Mouse (Mus musculus) R1 (cell line): ENCODE data around the gene Angptl4.
A peak's percentile ranks its signal among the peaks of the same experiment; 100 is the strongest.

ENCODE experiments used
- DNase-seq: peaks from one replicate; pipeline ENCODE4 v3.0.0-alpha.2; 2018; ENCODE audit warnings: low read depth, low spot score

Gene Angptl4

DNA sequence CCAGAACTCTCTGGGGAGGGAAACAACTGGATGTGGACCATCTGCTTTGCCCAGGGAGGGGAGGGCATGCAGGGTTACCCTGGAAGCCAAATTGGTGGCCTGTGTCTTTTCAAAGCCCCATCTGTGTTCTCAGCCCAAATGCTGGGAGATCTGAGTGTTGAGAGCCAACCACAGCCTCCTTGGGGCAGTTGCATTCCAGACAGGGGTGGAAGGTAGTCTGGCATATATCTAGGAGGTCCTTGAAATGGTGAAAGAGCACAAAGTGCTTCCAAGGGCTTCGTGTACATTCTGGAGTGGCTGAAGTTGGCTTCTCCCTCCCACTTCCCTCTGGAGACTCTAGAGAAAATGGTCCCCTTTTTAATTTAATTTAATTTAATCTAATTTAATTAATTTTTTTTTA, 23.1 kb upstream of the Angptl4 start:
- peak; percentile 22 for DNase-seq

DNA sequence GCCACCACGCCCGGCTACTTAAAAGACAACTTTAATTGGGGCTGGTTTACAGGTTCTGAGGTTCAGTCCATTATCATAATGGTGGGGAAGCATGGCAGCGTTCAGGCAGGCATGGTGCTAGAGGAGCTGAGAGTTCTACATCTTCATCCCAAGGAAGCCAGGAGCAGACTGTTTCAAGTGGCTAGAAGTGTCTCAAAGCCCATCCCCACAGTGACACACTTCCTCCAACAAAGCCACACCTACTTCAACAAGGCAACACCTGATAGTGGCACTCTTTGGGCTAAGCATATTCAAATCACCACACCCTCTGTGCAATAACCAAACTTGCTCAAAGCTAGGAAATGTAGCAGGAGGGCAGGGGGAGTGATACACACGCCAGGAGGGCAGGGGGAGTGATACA, 22.6 kb upstream of the Angptl4 start:
- peak; percentile 82 for DNase-seq

DNA sequence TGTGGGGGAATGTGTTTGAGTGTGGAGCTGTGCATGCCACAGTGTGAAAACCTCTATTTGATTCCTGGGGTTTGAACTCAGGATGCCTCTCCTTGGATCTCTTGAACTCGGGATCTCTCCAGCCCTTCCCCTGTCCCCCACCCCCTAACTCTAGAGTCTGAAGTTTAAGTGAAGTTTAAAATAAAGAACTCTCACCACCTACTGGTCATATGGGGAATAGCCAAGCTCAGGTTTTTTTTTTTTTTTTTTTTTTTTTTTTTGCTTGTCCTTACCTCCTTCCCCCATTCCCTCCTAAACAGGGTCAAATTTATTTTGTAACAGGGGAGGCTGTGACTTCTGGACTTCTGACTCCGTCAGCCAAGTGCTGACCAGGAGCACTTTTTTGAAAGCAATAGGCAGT, 20.6 kb upstream of the Angptl4 start:
- peak; percentile 79 for DNase-seq

DNA sequence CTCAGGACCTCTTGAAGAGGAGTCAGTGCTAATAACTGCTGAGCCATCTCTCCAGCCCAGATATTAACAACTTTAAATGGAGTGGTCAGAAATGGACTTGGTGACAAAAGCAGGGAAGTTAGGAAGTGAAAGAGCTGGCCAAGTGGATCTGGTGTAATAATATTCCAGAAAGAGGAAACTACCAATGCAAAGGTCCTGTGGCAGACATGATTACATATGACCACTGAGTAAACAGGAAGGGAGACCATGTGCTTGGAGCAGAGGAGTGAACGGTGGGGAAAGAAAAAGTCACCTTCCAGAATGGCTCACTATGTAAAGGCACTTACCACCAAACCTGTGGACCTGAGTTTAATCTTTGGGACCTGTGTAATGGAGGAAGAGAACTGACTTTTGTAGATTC, 17.6 kb upstream of the Angptl4 start:
- DNase-seq: no peak

DNA sequence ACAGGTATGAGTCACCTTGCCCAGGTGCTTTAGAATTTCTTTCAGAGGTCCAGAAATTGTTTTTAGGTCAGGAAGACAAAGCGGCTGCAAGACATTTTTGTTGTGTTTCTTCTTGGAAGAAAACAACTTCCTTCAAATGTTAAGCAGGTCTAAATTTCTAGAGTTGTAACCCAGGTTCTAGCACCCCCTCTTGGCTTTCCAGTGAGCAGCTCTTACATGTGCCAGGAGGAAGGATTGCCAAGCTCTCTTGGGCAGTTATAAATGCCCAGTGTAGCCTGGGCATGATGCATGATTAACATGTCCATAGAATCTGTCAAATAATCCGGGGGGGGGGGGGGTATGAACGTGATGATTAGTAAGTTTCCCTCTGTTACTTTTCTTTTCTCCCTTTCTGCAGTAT, 16.7 kb upstream of the Angptl4 start:
- DNase-seq: no peak

DNA sequence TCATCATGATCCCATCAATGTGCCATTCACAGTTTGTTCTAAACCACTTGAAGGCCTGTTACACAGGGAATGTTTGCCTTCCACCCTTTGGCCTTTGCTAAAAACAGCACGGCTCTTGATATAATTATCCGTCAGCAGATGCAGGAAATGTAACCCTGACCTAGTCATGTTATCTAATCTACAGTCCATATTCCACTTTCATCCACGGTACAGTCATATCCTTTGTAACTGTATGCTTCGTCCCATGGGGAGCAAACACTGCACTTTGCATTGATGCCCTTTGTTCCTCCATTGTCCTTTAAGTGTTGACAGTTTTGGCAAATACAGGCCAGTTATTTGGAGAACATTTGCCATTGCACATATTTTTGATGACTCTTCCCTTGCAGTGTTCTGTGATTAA, 7.1 kb upstream of the Angptl4 start:
- no peak for DNase-seq

DNA sequence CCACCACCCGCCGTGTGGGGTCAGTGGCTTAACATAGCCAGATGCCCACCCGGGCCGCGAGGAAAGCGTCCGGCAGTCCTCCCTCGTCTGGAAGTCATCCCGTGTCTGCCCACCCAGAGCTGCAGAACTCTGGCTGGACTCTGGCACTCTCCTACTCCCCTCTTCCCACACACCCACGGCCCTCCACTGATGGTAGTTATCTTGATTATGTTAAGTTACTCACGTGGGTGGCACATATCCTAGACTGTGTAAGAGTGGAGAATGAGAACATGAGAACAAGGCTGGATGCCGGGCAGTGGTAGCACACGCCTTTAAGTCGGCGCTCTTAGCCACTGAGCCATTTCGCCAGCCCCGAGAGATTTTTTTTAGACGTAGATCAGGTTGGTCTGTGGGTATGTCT, 4.7 kb upstream of the Angptl4 start:
- no peak for DNase-seq

DNA sequence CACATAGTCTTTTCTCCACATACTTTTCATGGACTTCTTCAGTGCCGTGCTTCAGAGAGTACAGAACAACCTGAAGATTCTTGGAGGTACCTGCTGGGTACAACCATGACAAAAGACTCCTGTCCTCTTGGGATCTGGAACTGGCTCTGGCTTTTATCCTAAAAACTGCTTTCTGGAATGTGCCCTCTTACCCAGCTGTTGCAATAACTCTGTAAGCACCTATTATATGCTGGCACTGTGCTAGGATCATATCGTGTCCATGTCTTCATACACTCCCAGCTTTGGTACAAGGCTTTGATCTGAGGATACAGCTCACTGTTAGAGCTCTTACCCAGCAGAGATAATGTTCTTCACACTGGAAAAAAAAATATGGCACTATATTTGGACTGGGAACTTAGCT, 3.3 kb upstream of the Angptl4 start:
- DNase-seq: no peak

DNA sequence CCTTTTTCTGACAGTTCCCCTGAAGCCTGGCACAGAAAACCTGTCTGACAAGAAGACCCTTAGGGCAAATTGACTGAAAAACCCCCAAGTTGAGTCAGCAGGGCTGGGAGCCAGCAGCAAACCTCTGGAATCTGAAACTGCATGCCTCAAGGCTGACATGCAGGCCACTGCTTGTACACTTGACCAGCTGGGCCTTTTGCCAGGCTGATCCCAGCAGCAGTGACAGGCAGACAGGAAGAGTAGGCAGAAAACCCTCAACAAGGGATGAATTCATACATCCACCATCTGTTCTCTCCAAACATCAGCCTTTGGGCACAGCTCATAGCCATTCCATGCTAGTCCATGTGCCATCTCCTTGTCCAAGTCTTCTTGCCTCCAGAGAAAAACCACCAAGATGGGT, 1.8 kb upstream of the Angptl4 start:
- no peak for DNase-seq

DNA sequence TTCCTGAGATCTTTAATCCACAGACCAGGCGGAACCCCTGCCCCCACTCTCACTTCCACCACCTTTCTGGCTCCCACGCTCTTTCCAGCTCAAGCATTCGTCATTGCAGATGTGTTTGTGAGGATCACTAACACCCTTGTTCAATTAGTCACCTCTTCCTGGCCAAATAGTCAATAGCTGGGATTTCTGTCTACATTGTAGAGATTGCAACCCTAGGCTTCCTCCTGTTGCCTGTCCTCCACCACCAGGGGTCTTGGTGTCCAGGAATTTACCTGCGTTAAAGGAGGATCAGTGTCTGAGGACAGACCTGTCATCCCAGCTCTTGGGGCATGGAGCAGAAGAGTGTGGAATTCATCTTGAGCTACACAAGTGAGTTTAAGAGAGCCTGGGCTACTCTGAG, 437 bp upstream of the Angptl4 start:
- DNase-seq: peak; percentile 37

DNA sequence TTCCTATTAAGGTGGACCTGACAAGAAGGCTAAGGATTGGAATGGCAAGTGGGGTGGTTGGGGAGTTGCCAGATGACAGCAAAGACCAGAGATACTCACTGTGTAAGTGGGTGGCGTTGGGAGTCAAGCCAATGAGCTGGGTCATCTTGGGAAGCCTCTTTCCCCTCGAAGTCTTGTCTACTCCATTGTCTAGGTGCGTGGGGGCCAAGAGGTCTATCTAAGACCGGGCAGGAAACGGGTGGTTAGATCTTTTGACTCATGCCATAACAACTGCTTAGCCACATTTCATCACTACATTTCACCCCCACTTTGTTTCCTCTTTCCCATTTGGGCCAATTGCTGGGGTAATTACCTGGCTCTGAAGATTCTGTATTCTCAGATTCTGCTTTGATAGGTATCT, 1.2 kb downstream of the Angptl4 start:
- no peak for DNase-seq

DNA sequence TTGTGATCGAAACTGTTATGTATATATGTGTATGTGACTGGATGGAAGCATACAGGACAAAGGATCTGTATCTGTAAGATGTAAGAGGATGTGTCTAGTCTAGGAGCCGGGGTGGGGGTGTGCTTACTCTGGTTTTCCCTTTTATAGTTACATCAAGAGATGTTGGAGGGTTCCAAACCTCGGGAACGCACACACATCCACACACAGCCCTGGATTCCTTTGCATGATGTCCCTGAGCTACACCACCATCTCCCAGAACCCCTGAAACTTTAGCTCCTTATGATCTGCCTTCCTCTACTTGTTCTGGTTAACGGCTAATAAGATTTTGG, 1.7 kb downstream of the Angptl4 start:
- DNase-seq: no peak

DNA sequence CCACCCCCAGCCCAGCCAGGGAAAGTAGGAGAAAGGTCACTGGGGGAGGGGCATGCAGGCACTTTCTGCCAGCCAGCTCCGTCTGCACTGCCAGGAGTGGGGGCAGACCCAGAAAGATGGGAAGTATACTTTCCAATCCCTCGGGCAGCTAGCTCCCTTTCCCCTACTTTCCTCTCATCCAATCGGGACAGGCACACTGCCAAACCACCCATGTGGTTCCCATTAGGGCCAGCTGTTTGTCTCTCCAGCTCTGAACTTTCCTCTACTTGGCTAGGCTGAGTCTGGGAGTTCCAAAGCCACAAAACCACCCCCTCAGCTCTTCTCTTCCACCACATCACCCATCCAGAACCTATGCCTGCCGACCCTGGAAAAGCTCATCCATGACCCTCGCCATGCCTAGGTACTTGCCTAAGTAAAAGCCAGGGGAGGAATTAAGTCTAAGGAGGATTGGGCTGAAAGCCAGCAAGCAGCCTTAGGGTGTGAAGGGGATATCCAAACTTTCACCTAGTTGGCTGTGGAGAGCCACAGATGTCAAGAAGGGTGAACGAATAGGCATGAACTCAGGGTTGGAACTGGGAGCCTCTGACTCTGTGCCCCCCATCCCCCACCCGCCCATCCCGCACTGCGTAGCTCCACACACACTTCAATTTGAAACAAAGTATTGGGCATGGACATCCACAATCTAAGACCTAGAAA, 2.2 kb downstream of the Angptl4 start:
- peak; percentile 26 for DNase-seq

DNA sequence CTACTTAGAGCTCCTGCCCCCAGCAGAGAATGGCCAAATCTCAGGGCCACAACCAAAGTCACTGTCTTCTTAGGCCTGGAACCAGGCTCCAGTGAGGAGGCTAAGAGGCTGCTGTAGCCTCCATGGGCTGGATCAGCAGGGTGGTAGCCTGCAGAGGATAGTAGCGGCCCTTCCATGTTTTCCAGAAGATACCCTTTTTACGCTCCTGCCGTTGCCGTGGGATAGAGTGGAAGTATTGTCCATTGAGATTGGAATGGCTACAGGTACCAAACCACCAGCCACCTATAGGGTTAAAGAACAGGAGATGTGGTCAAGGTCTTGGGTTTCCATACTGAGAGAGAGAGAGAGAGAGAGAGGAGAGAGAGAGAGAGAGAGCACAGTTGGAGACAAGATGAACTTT, 6.3 kb downstream of the Angptl4 start:
- DNase-seq: no peak

DNA sequence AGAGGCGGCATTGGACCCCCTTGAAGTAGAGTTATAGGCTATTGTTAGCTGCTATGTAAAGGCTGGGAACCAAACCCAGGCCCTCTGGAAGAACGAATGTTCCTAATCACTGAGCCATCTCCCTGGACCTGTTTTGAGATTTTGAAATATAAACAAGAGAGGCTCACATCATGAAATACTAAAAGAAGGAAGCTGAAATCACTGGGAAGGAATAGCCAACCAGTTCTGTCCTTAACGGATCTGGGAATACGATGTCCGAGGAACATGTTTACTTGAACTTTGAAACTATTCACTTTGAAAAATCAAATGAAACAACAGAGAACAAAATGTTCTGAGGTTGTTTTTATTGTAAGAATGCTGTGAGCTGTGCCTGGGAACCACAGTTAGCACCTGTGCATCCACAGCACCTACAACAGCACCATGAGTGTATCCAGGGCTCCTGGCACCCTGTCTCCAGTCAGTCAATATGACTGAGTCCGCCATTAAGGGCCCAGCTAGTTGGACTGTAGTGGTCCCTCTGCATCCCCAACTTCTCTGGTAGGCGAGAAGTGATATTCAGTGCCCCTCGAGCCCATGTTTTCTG, 7.0 kb downstream of the Angptl4 start:
- no peak for DNase-seq

DNA sequence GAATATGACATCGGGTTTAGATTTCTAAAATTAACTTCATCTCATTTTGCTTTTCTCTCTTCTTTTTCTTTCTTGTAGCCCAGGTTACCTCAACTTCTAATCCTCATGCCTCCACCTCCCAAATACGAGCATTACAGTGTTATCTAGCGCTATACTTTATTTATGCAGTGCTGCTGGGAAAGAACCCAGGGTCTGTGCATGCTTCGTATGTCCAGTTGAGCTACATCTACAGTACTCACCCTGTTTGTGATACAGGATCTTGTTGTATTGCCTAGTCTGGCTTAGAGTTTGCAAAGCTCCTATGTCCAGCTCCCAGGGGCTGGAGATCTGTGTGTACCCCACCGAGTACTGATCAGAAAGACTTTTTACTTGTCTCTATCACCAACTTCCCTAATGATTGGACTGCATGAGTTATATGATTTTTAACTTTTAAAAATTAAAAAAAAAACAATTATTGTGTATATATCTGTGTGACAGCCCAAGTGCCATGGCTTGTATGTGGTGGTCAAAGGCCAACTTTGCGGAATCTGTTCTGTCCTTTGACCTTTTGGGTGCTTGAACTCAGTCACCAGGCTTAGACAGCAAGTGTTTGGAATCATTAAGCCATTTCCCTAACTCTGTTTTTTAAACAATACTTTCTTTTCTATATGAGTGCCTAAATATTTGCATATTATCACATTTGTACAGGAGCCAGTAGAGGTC, 7.6 kb downstream of the Angptl4 start:
- no peak for DNase-seq

DNA sequence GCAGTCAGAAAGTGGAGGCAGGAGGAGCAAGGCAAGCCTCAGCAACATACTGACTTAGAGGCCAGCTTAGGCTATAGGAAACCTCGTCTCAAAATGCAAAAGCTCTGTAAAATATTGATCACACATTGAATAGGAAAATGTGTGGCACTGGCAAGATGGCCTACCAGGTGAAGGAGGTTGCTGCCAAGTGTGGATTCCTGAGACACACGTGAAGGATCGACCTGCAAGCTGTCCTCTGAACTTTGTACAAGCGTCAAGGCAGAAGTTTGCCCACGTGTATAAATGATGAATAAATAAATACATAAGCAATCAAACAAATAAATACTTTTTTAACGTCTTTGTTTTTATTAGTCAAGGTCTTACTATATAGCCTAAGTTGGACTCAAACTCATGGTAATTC, 8.2 kb downstream of the Angptl4 start:
- no peak for DNase-seq

DNA sequence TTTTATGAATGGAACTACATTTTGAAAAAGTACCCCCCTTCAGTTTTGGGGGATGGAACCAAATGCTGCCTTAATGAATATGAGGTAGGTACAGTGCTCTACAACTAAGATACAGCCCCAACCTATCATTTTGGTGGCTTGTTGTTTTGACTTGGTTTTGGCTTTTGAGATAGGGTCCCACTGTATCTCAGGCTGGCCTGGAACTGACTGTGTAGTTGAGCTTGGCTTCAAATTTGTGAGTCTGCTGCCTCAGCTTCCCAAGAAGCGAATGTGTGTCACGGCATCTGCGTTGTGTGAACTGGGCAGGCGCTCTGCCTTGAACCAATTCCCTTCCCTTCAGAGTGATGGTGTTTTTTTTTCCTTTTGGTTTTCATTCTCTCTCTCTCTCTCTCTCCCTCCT, 10.0 kb downstream of the Angptl4 start:
- DNase-seq: no peak

DNA sequence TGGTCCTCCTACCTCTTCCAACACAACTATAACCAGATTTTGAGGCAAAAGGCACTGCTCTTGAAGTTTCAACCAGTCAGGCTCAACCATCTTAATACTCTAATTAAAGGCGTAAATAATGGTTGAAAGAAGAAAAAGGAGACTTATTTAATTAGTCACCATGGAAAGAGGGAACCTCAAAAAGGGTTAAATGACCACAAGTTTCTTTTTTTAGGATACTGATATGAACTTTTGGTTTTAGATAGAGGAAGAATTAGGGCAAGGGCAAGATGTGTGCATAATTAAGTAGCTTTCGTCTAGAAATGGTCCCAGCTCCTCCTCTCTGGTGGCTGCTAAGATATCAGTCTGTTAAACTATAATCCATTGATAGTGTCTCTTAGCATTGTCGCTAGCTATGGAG, 15.2 kb downstream of the Angptl4 start:
- DNase-seq: no peak

DNA sequence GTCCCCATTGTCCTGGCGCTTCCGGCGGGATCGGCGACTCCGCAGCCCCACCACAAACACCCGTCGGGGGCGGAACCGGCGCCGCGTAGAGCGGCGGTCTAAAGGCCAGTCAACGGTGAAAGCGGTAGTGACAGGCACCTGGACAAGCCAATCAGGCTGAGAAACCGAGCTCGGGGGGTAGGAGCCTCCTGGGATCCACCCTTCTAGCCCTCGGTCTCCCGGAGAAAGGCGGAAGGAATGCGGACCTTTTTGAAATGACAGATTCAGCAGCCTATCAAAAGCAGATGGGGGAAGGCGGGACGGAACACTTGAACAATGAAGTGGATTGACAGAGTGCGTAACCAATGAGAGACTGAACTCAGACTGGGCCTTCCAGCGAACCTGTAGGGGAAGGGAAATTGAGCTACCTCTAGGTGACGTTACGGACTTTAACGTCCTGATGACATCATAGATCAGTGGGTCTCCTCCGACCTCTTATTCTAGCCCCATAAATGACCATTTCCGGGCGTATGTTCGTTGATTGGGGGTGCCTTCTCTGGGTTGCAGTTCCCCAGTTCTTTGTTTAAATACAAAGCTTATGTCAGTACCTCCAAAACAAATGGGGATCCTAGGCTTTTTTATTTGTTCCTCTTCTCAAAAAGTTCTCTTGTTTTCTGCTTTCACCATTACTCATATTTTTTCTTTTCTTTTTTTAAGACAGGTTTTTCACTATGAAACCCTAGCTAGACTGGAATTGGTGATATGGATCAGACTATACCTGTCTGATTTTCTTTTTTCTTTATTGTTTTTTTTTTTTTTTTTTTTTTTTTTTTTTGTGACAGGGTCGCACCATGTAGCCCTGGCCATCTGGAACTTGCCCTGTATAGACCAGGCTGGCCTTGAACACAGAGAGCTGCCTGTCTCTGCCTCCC, 21.1 kb downstream of the Angptl4 start, which contains the start of gene Rab11b:
TSS of gene Rab11b (minus strand) at position 276 of the 911 bp plus-strand sequence.
- DNase-seq: peak; percentile 100

DNA sequence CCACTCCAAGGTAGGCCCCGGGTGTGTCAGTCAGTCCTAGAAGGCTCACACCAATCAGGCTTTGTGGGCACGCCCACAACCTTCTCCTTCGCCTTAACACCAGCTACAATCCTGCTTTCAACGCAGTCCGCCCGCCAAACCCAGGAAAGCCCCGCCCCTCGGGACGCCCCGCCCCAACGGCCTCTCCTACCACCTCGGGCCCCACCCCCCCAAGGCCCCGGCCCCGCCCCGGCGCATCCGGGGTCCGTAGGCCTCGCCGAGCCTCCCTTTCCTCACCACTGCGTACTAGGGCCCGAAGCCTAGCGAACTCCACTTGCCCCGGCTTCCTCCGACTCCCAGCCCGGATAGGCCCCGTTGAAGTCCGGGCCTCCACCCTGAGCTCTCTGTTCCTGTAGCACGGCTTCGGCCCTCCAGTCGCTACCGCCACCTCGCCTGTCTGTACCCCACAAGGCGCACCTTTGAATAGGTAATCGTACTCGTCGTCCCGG, 21.8 kb downstream of the Angptl4 start:
- peak; percentile 96 for DNase-seq

DNA sequence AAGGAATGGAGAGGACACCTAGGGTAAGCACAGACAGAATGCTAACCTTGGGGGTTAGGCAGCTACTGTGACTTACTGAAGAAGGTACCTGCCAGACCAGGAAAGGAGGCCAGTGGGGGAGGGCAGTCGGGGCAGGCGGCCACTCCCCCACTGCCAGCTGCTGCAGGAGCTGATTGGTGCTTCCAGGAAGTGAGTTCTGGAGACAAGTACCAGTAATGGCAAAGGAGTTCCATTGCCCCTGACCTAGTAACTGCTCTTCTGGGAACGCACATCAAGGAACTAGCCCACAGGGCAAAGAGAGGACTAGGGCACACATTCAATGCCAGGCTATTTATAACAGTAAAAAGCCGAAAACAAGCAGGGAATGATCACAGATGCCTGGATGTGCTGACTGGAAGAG, 24.4 kb downstream of the Angptl4 start:
- DNase-seq: no peak
